Mouse (Mus musculus) limb, embryonic 10.5 days (tissue): ENCODE data around the gene Mkln1. TPM values are rescaled to one million over a fixed set of nuclear protein-coding genes. Genes with fewer than 3 reads are reported as not detected.

ENCODE experiments used
- DNase-seq: peaks from one replicate; pipeline ENCODE4 v3.0.0-alpha.2; 2017; ENCODE audit warnings: low spot score
- H3K27ac ChIP-seq: fragments of 300-500 bp; sonication (generic); 2 replicates; pipeline ENCODE4 v1.5.1; 2016; ENCODE audit warnings: mild to moderate bottlenecking
- H3K27me3 ChIP-seq: fragments of 300-500 bp; sonication (generic); 2 replicates; pipeline ENCODE4 v1.6.1; 2016; ENCODE audit warnings: low read depth, mild to moderate bottlenecking; ENCODE audit not compliant: poor library complexity, severe bottlenecking
- H3K36me3 ChIP-seq: fragments of 300-500 bp; sonication (generic); 2 replicates; pipeline ENCODE4 v1.6.1; 2016; ENCODE audit warnings: mild to moderate bottlenecking, moderate library complexity
- H3K4me1 ChIP-seq: fragments of 300-500 bp; sonication (generic); 2 replicates; pipeline ENCODE4 v1.6.1; 2016
- H3K4me3 ChIP-seq: fragments of 300-500 bp; sonication (generic); 2 replicates; pipeline ENCODE4 v1.5.1; 2016; ENCODE audit warnings: mild to moderate bottlenecking, moderate library complexity
- H3K9me3 ChIP-seq: fragments of 300-500 bp; sonication (generic); replicated peaks from 2 replicates; pipeline ENCODE4 v1.6.1; 2016; ENCODE audit warnings: mild to moderate bottlenecking
- WGBS: fragments of 180-500 bp; shearing (Covaris S2); methylation state at CpG from one replicate; pipeline ENCODE4 v1.1.7; 2016; 5-methylcytosine and 5-hydroxymethylcytosine counted together
- polyA plus RNA-seq: library from polyadenylated mRNA; unstranded; fragments of >200 nt; fragmentation: Nextera tagmentation; extraction: Ambion mirVana; gene quantifications from 2 replicates; pipeline ENCODE4 v1.2.1, GENCODE M21; 2016

Mkln1 gene
- polyA plus RNA-seq, 1 experiment from 2014 or later, result 210 TPM

DNA sequence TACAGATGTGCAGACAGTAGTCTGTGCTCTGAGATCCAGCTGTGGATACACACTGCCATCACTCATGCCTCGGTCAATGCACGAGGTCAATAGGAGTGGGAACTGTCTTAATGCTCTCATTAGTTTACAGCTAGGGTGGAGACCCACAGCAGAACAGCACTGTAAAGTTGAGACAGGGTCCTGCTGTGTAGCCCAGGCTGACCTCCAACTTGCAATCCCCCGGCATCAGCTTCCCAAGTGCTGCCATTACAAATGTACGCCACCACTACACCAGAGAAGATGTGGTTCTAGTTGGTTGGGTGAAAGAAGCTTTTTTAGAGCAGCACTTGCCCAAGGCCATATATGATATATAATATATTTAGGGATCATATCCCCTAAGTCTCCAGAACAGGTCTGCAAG is 125.1 kb downstream of the Mkln1 start:
- no peaks in the 10 kb centered on the region for H3K9me3 ChIP-seq
- peaks cover 14% of the 10 kb centered on the region for H3K4me1 ChIP-seq
- H3K36me3 ChIP-seq, result peaks cover 3% of the 10 kb centered on the region; the same call in 1 of the 2 replicates
- no peak for DNase-seq
- WGBS, result 89% methylated on average over 4 of the region's 4 CpGs
- H3K27ac ChIP-seq, result no peak overlapping the region
- no peaks in the 10 kb centered on the region for H3K27me3 ChIP-seq
- H3K4me3 ChIP-seq, result no peak overlapping the region

DNA sequence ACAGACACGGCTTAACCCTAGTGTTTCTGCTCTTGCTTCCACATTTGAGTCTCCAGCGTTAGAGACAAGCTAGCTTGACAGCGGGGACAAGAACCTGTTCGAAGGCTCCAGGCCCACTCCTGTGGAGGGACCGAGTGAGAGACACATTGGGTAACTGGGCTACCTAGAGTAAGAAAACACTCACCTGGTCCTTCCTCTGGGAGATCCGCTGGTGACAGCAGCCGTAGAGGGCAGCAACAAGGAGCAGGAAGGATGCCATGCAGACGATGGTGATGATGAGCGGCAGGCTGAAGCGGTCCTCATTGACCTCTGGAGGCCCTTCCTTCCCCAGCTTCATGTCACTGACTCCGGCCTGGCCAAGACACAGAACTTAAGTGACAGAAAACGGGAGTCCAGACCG is 125.6 kb downstream of the Mkln1 start:
- DNase-seq, result no peak
- H3K9me3 ChIP-seq, result no peaks in the 10 kb centered on the region
- no peak overlapping the region for H3K4me3 ChIP-seq
- H3K36me3 ChIP-seq, result peaks cover 3% of the 10 kb centered on the region; the same call in 1 of the 2 replicates
- peaks cover 14% of the 10 kb centered on the region for H3K4me1 ChIP-seq
- H3K27ac ChIP-seq, result no peak overlapping the region
- no peaks in the 10 kb centered on the region for H3K27me3 ChIP-seq
- 91% methylated on average over 13 of the region's 13 CpGs for WGBS

GRCm38 (mm10) chr6:31524647-31525046 is 126.1 kb downstream of the Mkln1 start:
- no peaks in the 10 kb centered on the region for H3K9me3 ChIP-seq
- H3K36me3 ChIP-seq, result peaks cover 3% of the 10 kb centered on the region; the same call in 1 of the 2 replicates

GRCm38 (mm10) chr6:31525231-31525900 is 126.8 kb downstream of the Mkln1 start:
- Histone ChIP-seq H3K36me3 (peaks cover 3% of the 10 kb centered on the region; the same call in 1 of the 2 replicates), H3K9me3 (no peaks in the 10 kb centered on the region), H3K4me1 (peaks cover 14% of the 10 kb centered on the region), H3K27ac (no peak overlapping the region), H3K4me3 (no peak overlapping the region), H3K27me3 (no peaks in the 10 kb centered on the region)
- DNase-seq, result peak; percentile 85
- whole genome bisulfite sequencing, result 73% methylated on average over 6 of the region's 6 CpGs

More at GRCm38 (mm10) chr6:31524647-31525046, 126.1 kb downstream of the Mkln1 start:
- Histone ChIP-seq H3K4me1 (peaks cover 14% of the 10 kb centered on the region), H3K4me3 (no peak overlapping the region), H3K27me3 (no peaks in the 10 kb centered on the region), H3K27ac (no peak overlapping the region)
- WGBS, result 91% methylated on average over 8 of the region's 8 CpGs
- no peak for DNase-seq

GRCm38 (mm10) chr6:31526929-31527328 is 128.4 kb downstream of the Mkln1 start:
- Histone ChIP-seq H3K36me3 (peaks cover 3% of the 10 kb centered on the region; the same call in 1 of the 2 replicates), H3K9me3 (no peaks in the 10 kb centered on the region), H3K4me3 (no peak overlapping the region), H3K27ac (no peak overlapping the region), H3K27me3 (no peaks in the 10 kb centered on the region), H3K4me1 (peaks cover 14% of the 10 kb centered on the region)
- WGBS, result 91% methylated on average over 5 of the region's 5 CpGs
- no peak for DNase-seq

GRCm38 (mm10) chr6:31527897-31528296 is 129.4 kb downstream of the Mkln1 start:
- Histone ChIP-seq H3K27me3 (no peaks in the 10 kb centered on the region), H3K4me3 (no peak overlapping the region), H3K27ac (no peak overlapping the region), H3K9me3 (no peaks in the 10 kb centered on the region), H3K4me1 (peaks cover 4% of the 10 kb centered on the region), H3K36me3 (peaks cover 3% of the 10 kb centered on the region; the same call in 1 of the 2 replicates)
- WGBS, result 69% methylated on average over 7 of the region's 7 CpGs
- DNase-seq, result peak; percentile 51

- Histone ChIP-seq H3K27me3 (no peaks in the 10 kb centered on the region), H3K36me3 (peaks cover 3% of the 10 kb centered on the region; the same call in 1 of the 2 replicates)
- WGBS, result 80% methylated on average over 5 of the region's 5 CpGs
Measured at GRCm38 (mm10) chr6:31528339-31528738, 129.8 kb downstream of the Mkln1 start.

DNA sequence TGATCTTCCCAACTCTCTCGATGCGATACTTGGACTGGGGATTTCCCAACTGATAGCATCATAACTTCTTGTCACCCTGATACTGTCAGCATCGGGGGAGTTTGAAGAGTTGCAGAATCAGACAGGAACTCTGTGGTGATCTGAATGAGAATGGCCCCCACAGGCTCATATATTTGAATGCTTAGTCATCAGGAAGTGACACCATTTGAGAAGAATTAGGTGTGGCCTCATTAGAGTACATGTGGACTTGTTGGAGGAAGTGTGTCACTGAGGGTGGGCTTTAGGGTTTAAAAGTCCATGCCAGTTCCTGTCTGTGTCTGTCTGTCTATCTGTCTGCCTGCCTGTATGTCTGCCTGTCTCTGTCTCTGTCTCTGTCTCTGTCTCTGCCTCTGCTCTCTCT is 133.3 kb downstream of the Mkln1 start:
- DNase-seq, result no peak

More at GRCm38 (mm10) chr6:31528339-31528738, 129.8 kb downstream of the Mkln1 start:
- DNase-seq, result no peak
- Histone ChIP-seq H3K9me3 (no peaks in the 10 kb centered on the region), H3K4me1 (no peaks in the 10 kb centered on the region), H3K4me3 (no peak overlapping the region), H3K27ac (no peak overlapping the region)

DNA sequence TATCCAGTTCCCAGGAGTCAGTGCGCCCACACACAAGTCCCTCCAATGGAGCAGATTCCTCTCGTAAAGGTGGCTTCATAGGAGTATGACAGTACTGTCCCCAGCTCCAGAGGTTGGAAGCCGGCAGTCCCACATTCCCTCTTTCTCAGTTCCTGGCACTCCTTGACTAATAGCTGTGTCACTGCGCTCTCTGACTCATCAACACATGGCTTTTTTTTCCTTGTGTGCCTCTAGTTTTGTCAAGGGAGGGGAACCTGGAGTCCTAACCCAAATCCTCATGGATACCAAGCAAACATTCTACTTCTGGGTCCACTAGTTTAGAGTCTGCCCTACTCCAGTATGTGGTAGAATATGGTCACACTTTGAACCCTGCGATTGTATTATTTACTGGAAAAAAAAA is 136.2 kb downstream of the Mkln1 start:
- H3K9me3 ChIP-seq, result no peaks in the 10 kb centered on the region
- H3K36me3 ChIP-seq, result no peaks in the 10 kb centered on the region
- DNase-seq, result no peak
- H3K27ac ChIP-seq, result no peak overlapping the region
- 88% methylated on average over 5 of the region's 5 CpGs for WGBS
- no peak overlapping the region for H3K4me3 ChIP-seq
- no peaks in the 10 kb centered on the region for H3K27me3 ChIP-seq
- H3K4me1 ChIP-seq, result no peaks in the 10 kb centered on the region

More for the DNA sequence above, 133.3 kb downstream of the Mkln1 start:
- H3K27ac ChIP-seq, result no peak overlapping the region
- H3K4me1 ChIP-seq, result no peaks in the 10 kb centered on the region
- no peaks in the 10 kb centered on the region for H3K9me3 ChIP-seq
- no peak overlapping the region for H3K4me3 ChIP-seq
- H3K27me3 ChIP-seq, result no peaks in the 10 kb centered on the region
- WGBS, result 92% methylated on average over 3 of the region's 3 CpGs
- no peaks in the 10 kb centered on the region for H3K36me3 ChIP-seq

DNA sequence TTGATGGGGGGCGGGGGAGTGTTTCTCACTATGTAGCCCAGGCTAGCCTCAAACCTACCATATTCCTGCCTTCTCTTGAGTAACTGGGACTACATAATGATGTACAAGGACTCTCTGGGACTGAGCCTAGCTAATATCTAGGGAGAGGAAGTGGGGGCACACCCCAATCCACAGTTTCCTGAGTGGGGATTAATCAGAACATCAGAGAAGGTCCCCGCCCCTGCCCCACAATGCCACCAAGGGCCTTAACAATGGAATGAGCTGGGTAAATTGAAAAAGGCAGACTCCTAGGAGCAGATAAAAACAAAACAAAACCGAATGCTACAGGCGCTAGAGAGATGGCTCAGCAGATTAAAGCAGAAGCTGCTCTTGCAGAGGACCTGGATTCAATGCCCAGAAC is 138.7 kb downstream of the Mkln1 start:
- WGBS, result 83% methylated on average over 4 of the region's 4 CpGs
- no peaks in the 10 kb centered on the region for H3K27me3 ChIP-seq
- no peaks in the 10 kb centered on the region for H3K4me1 ChIP-seq
- H3K27ac ChIP-seq, result no peak overlapping the region
- no peak for DNase-seq
- H3K9me3 ChIP-seq, result no peaks in the 10 kb centered on the region
- no peak overlapping the region for H3K4me3 ChIP-seq
- H3K36me3 ChIP-seq, result no peaks in the 10 kb centered on the region

GRCm38 (mm10) chr6:31538112-31538511 is 139.6 kb downstream of the Mkln1 start:
- Histone ChIP-seq H3K9me3 (no peaks in the 10 kb centered on the region), H3K36me3 (no peaks in the 10 kb centered on the region), H3K4me3 (no peak overlapping the region), H3K4me1 (no peaks in the 10 kb centered on the region), H3K27me3 (no peaks in the 10 kb centered on the region), H3K27ac (no peak overlapping the region)
- 94% methylated on average over 1 of the region's 1 CpGs for WGBS
- DNase-seq, result no peak

- WGBS, result 92% methylated on average over 6 of the region's 6 CpGs
- H3K4me3 ChIP-seq, result no peak overlapping the region
- peaks cover 8% of the 10 kb centered on the region for H3K4me1 ChIP-seq
- no peaks in the 10 kb centered on the region for H3K27me3 ChIP-seq
- H3K27ac ChIP-seq, result no peak overlapping the region
- no peaks in the 10 kb centered on the region for H3K9me3 ChIP-seq
- no peaks in the 10 kb centered on the region for H3K36me3 ChIP-seq
- no peak for DNase-seq
Measured at GRCm38 (mm10) chr6:31540018-31540417, 141.5 kb downstream of the Mkln1 start.

DNA sequence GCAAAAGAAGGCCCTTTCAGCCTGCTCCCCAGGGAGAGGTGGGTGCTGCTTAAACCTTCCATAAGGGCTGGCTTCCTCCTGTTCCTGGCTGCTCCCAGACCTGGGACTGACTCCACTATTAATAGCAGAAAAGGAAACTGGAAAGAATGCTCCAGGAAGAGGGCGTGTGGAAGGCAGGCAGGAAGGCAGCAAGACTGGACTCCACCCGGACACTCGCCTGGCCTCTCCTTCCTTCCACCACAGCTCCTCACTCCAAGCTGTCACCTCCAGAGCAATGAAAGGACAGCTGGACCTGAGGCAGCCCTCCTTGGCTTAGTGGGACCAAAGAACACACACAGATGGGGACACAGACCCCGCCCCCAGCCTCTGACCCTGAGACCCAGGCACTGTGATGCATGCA is 145.8 kb downstream of the Mkln1 start:
- Histone ChIP-seq H3K27ac (peak overlapping the region; percentile 34; the same call in 1 of the 2 replicates), H3K36me3 (no peaks in the 10 kb centered on the region), H3K27me3 (no peaks in the 10 kb centered on the region), H3K4me3 (no peak overlapping the region), H3K4me1 (peaks cover 18% of the 10 kb centered on the region), H3K9me3 (no peaks in the 10 kb centered on the region)
- WGBS, result 59% methylated on average over 4 of the region's 4 CpGs
- no peak for DNase-seq
